Mouse (Mus musculus): Measurements from ENCODE around the gene Slc25a47.

- no peak for TF ChIP-seq GATA1 (IDR thresholded peaks at IDR 0.05; ENCODE audit: borderline replicate concordance, low read length)
- no peak for TF ChIP-seq FLI1 (IDR thresholded peaks at IDR 0.05; ENCODE audit: low read length)
These were observed 21.8 kb downstream of the Slc25a47 start for GRCm38 (mm10) chr12:108857589-108858184.
